Mouse (Mus musculus): ENCODE results near the gene Crygc.

DNA sequence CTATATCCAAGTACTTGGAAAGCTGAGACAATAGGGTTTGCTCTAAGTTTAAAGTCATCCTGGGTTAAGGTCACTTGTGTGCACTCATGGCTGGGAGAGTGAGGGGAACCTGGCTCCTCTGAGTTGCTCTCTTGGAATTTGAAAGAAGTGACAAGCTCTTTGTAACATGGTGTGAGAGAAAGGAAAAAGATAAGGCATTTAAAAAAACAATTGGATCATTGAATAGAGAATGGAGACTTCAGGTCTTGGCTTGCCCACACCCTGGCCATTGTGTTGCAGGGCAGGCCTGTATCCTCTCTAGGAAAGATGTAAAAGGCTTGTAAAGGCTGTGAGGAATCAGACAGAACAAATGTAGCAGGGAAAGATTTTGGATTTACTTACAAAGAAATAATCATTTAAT lies 5.6 kb downstream of the Crygc start:
- TF ChIP-seq CTCF (IDR thresholded peaks at IDR 0.05; ENCODE audit: low read depth, low read length) (no peak), GATA1 (IDR thresholded peaks at IDR 0.05; ENCODE audit: borderline replicate concordance, low read length) (no peak), TAL1 (conservative IDR thresholded peaks at IDR 0.05; ENCODE audit: low read depth, low read length) (no peak), POLR2AphosphoS5 (IDR thresholded peaks at IDR 0.05; ENCODE audit: insufficient replicate concordance, low read depth, low read length) (no peak)

Data from G1E (cell line).